Mouse (Mus musculus) MEL (cell line): ENCODE results near the gene Fam208b. TPM values are rescaled to one million over a fixed set of nuclear protein-coding genes. Genes with fewer than 3 reads are reported as not detected.

Experiments
- DNase-seq: peaks from one replicate; pipeline ENCODE4 v3.0.0; 2011; ENCODE audit warnings: low read depth, low spot score
- H3K27ac ChIP-seq: 2 replicates; pipeline ENCODE4 v1.5.1; 2012; ENCODE audit warnings: low read depth, mild to moderate bottlenecking, control low read depth, low read length, moderate library complexity; ENCODE audit not compliant: control insufficient read depth
- H3K27me3 ChIP-seq, 2 experiments: fragments of 150-350 bp in 1 of 2; sonication (generic) in 1 of 2; 2 replicates each; pipeline ENCODE4 v1.6.1; 2012; ENCODE audit warnings: low read length in 2 of 2, mild to moderate bottlenecking in 2 of 2, improper control_type of control experiment in 1 of 2, moderate library complexity in 1 of 2; ENCODE audit not compliant: insufficient read depth in 2 of 2, control insufficient read depth in 1 of 2
- H3K36me3 ChIP-seq, 2 experiments: 2 replicates each; pipeline ENCODE4 v1.6.1; 2012 to 2014; ENCODE audit warnings: low read length in 2 of 2, improper control_type of control experiment in 1 of 2, inconsistent platforms in 1 of 2, mild to moderate bottlenecking in 1 of 2; ENCODE audit not compliant: insufficient read depth in 2 of 2, control insufficient read depth in 1 of 2
- H3K4me1 ChIP-seq, 2 experiments: fragments of 150-350 bp in 1 of 2; sonication (generic) in 1 of 2; 2 replicates each; pipeline ENCODE4 v1.6.1; 2012; ENCODE audit warnings: low read length in 2 of 2, improper control_type of control experiment in 1 of 2, mild to moderate bottlenecking in 1 of 2; ENCODE audit not compliant: insufficient read depth in 2 of 2, control insufficient read depth in 1 of 2
- H3K4me3 ChIP-seq, 2 experiments: fragments of 150-350 bp in 1 of 2; sonication (generic) in 1 of 2; 2 replicates each; pipeline ENCODE4 v1.5.1; 2012; ENCODE audit warnings: low read depth in 2 of 2, low read length in 2 of 2, mild to moderate bottlenecking in 2 of 2, moderate library complexity in 2 of 2, control low read depth in 1 of 2, improper control_type of control experiment in 1 of 2; ENCODE audit not compliant: control insufficient read depth in 1 of 2, insufficient read depth in 1 of 2
- H3K79me2 ChIP-seq: 2 replicates; pipeline ENCODE4 v1.6.1; 2012; ENCODE audit warnings: mild to moderate bottlenecking, low read length, moderate library complexity; ENCODE audit not compliant: control insufficient read depth, poor library complexity, insufficient read depth
- H3K9ac ChIP-seq: 2 replicates; pipeline ENCODE4 v1.6.1; 2012; ENCODE audit warnings: low read depth, mild to moderate bottlenecking, control low read depth, low read length, moderate library complexity; ENCODE audit not compliant: control insufficient read depth, poor library complexity, severe bottlenecking
- H3K9me3 ChIP-seq: fragments of 150-350 bp; sonication (generic); replicated peaks from 2 replicates; pipeline ENCODE4 v1.6.1; 2012; ENCODE audit warnings: mild to moderate bottlenecking, low read length, improper control_type of control experiment, moderate library complexity; ENCODE audit not compliant: insufficient read depth
- EP300 ChIP-seq, 2 experiments: IDR thresholded peaks; 2 replicates each; pipeline ENCODE4 v1.6.1; 2011; ENCODE audit warnings: improper control_type of control experiment in 2 of 2, low read length in 2 of 2, low read depth in 1 of 2, mild to moderate bottlenecking in 1 of 2
- ETS1 ChIP-seq: IDR thresholded peaks from 2 replicates; pipeline ENCODE4 v1.6.1; 2012; ENCODE audit warnings: low read depth, mild to moderate bottlenecking, inconsistent platforms, low read length, improper control_type of control experiment, moderate library complexity
- GATA1 ChIP-seq: IDR thresholded peaks from 2 replicates; pipeline ENCODE4 v1.6.1; 2011; ENCODE audit warnings: low read depth, low read length, improper control_type of control experiment
- JUND ChIP-seq: IDR thresholded peaks from 2 replicates; pipeline ENCODE4 v1.6.1; 2011; ENCODE audit warnings: low read depth, mild to moderate bottlenecking, improper control_type of control experiment, low read length
- KAT2A ChIP-seq: conservative IDR thresholded peaks from 2 replicates; pipeline ENCODE4 v1.6.1; 2012; ENCODE audit warnings: low read depth, low read length, improper control_type of control experiment, inconsistent platforms
- MAX ChIP-seq: IDR thresholded peaks from 2 replicates; pipeline ENCODE4 v1.6.1; 2011; ENCODE audit warnings: low read length, improper control_type of control experiment
- MXI1 ChIP-seq: IDR thresholded peaks from 2 replicates; pipeline ENCODE4 v1.6.1; 2011; ENCODE audit warnings: mild to moderate bottlenecking, low read depth, low read length, improper control_type of control experiment
- MYC ChIP-seq: IDR thresholded peaks from 2 replicates; pipeline ENCODE4 v1.6.1; 2011; ENCODE audit warnings: low read depth, mild to moderate bottlenecking, low read length, improper control_type of control experiment, moderate library complexity
- RAD21 ChIP-seq: IDR thresholded peaks from 2 replicates; pipeline ENCODE4 v1.6.1; 2011; ENCODE audit warnings: mild to moderate bottlenecking, low read depth, low read length, improper control_type of control experiment
- RCOR1 ChIP-seq: IDR thresholded peaks from 2 replicates; pipeline ENCODE4 v1.6.1; 2012; ENCODE audit warnings: low read depth, mild to moderate bottlenecking, inconsistent platforms, low read length, improper control_type of control experiment
- SIN3A ChIP-seq: IDR thresholded peaks from 2 replicates; pipeline ENCODE4 v1.6.1; 2012; ENCODE audit warnings: low read length, improper control_type of control experiment, inconsistent platforms
- TBP ChIP-seq: IDR thresholded peaks from 2 replicates; pipeline ENCODE4 v1.8.0; 2011; ENCODE audit warnings: low read depth, low read length, improper control_type of control experiment
- TCF12 ChIP-seq: IDR thresholded peaks from 2 replicates; pipeline ENCODE4 v1.6.1; 2014; ENCODE audit warnings: low read depth, mild to moderate bottlenecking, inconsistent platforms, low read length, improper control_type of control experiment, moderate library complexity
- ZMIZ1 ChIP-seq: IDR thresholded peaks from 2 replicates; pipeline ENCODE4 v1.6.1; 2012; ENCODE audit warnings: low read depth, mild to moderate bottlenecking, inconsistent platforms, low read length, improper control_type of control experiment, moderate library complexity
- polyA plus RNA-seq, 2 experiments: library from polyadenylated mRNA; stranded (reverse) in 1 of 2; unstranded in 1 of 2; fragments of >175 nt in 1 of 2; fragments of >200 nt in 1 of 2; gene quantifications; 2 replicates each; pipeline versions ENCODE4 v1.2.1 to v1.2.4; 2012; ENCODE audit warnings: low replicate concordance in 2 of 2, low read depth in 1 of 2; ENCODE audit not compliant: insufficient read length in 2 of 2, insufficient read depth in 1 of 2, missing spikeins in 1 of 2
- total RNA-seq: library from RNA; depleted of rRNA; stranded (reverse); fragments of 300-350 nt; gene quantifications from 2 replicates; pipeline ENCODE4 v1.2.3, GENCODE M21; 2012

The Fam208b gene
- total and polyA plus RNA-seq, 3 experiments = 23.5 to 183 (median 28.3) TPM

- TF ChIP-seq TCF12 = 0 out of 2 replicates have a peak, but pooled peaks have one; percentile 17
- TF ChIP-seq MXI1 = no peak
- peak; percentile 79 for TF ChIP-seq JUND
- TF ChIP-seq ETS1 = peak; percentile 84
- TF ChIP-seq MYC = no peak
- TF ChIP-seq, all 39 proteins: peak for 7
Measured at GRCm38 (mm10) chr13:3530451-3530850, 80.5 kb downstream of the Fam208b start (continued).

GRCm38 (mm10) chr13:3526328-3526727 is 84.6 kb downstream of the Fam208b start:
- Histone ChIP-seq H3K9ac (peak overlapping the region; percentile 38), H3K4me3 (peak overlapping the region; percentile 16 to 46), H3K27me3 (no peaks in the 10 kb centered on the region), H3K9me3 (no peaks in the 10 kb centered on the region)
- peak; percentile 4 to 13; a peak in 1 of 4 replicates for TF ChIP-seq EP300 (IDR thresholded peaks at IDR 0.05; ENCODE audit: low read depth in 1 of 2, low read length in 2 of 2)
- peak; percentile 86 for TF ChIP-seq TBP
- 0 out of 2 replicates have a peak, but pooled peaks have one; percentile 11 for TF ChIP-seq TCF12
- TF ChIP-seq SIN3A = peak; percentile 60; the same call in 1 of the 2 replicates
- TF ChIP-seq ZMIZ1 = no peak
- TF ChIP-seq JUND = no peak
- TF ChIP-seq ETS1 = peak; percentile 75
- peak; percentile 69 for TF ChIP-seq MAX
- TF ChIP-seq RCOR1 = peak; percentile 60
- TF ChIP-seq, all 39 proteins: peak for 7
- Histone ChIP-seq H3K79me2 (no peaks in the 10 kb centered on the region), H3K36me3 (peaks cover 0 to 28% of the 10 kb centered on the region in 2 experiments; a peak in 2 of 4 replicates), H3K27ac (peak overlapping the region; percentile 45), H3K4me1 (peaks cover 7 to 31% of the 10 kb centered on the region in 2 experiments)
- DNase-seq = peak; percentile 92

- Histone ChIP-seq H3K4me3 (peak overlapping the region; percentile 7 to 46; a peak in 3 of 4 replicates), H3K27me3 (no peaks in the 10 kb centered on the region), H3K27ac (peak overlapping the region; percentile 45), H3K9me3 (no peaks in the 10 kb centered on the region), H3K79me2 (no peaks in the 10 kb centered on the region), H3K4me1 (peaks cover 3 to 29% of the 10 kb centered on the region in 2 experiments), H3K36me3 (peaks cover 0 to 21% of the 10 kb centered on the region in 2 experiments; a peak in 2 of 4 replicates), H3K9ac (peak overlapping the region; percentile 23)
- no peak for TF ChIP-seq RAD21
- no peak for TF ChIP-seq KAT2A
- no peak for TF ChIP-seq RCOR1
- peak; percentile 31; the same call in 1 of the 2 replicates for TF ChIP-seq GATA1
- 0 out of 2 replicates have a peak, but pooled peaks have one; percentile 14 for TF ChIP-seq ETS1
- peak; percentile 63 for DNase-seq
Measured at GRCm38 (mm10) chr13:3525611-3526051, 85.3 kb downstream of the Fam208b start.
